ENCODE assay signal across 29 mouse cellular contexts in the genomic region with DNA sequence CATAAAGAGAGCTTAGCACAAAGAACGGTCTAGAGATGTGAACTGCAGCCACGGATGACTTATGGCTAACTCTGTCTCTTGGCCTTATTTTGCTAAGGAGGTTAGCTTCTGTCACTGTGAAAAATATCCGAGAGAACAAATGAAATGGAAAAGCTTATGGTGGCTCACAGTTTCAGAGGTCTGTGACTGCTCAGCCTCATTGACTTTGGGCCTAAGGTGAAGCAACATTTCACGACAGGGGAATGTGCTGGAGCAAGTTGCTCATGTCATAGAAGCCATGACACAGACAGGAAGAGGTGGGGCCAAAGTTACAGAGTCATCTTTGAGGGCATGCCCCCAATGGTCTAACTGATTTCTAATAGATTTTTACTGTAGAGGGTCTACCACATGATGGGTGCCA. TPM values are rescaled to one million over a fixed set of nuclear protein-coding genes. Genes with fewer than 3 reads are reported as not detected.
DNase-seq lines count a peak whose midpoint lies in the region; ATAC-seq and TF ChIP-seq lines count a peak whose summit lies in the region.
"Had no signal": no experiment of that assay in that cellular context is flagged by ENCODE, and none has a peak within 500 bp of the region (broad histone marks: within the 10 kb centered on the region; RNA-seq: fewer than 3 reads in every experiment).

No protein-coding gene starts in this region.

- TF ChIP-seq CTCF in lung, adult 2 months (IDR thresholded peaks at IDR 0.05; ENCODE audit: insufficient read depth, low read length) = no peak

- no peaks in the 10 kb centered on the region for H3K27me3 ChIP-seq in heart, embryonic 10.5 days (ENCODE audit: insufficient read depth, poor library complexity, severe bottlenecking)
- no peaks in the 10 kb centered on the region for H3K27me3 ChIP-seq in lung, embryonic 15.5 days
- H3K27me3 ChIP-seq: embryonic facial prominence, embryonic 13.5 days; forebrain, embryonic 12.5 days; heart, embryonic 15.5 days; hindbrain, embryonic 12.5 days; limb, embryonic 15.5 days; liver, embryonic 13.5 days; megakaryocyte, embryonic 14.5 days; midbrain, embryonic 13.5 days had no signal

- no peak for DNase-seq in heart, embryonic 10.5 days (ENCODE audit: low spot score)
- no peak for DNase-seq in heart, adult 8-10 months (ENCODE audit: low spot score)
- DNase-seq in lung, adult 2 months = no peak
- DNase-seq in 416B (ENCODE audit: low read depth) = peak; percentile 7
- no peak for DNase-seq in cerebellum, adult 18-20 months
- DNase-seq: cerebellum, adult 11 months; cerebellum, adult 9-11 months; embryo, embryonic 11 days; forebrain, postnatal 0 days; heart, postnatal 36 days; kidney, postnatal 4 days; left cerebral cortex, postnatal 4 days; liver, embryonic 13.5 days; right cerebral cortex, postnatal 14 days; thymus, adult 18-20 months; thymus, postnatal 36 days had no signal

- no peaks in the 10 kb centered on the region for H3K9me3 ChIP-seq in heart, embryonic 10.5 days
- no peaks in the 10 kb centered on the region for H3K9me3 ChIP-seq in lung, embryonic 15.5 days
- H3K9me3 ChIP-seq: embryonic facial prominence, embryonic 13.5 days; forebrain, embryonic 12.5 days; heart, embryonic 15.5 days; hindbrain, embryonic 12.5 days; limb, embryonic 15.5 days; liver, embryonic 13.5 days; midbrain, embryonic 13.5 days had no signal

- no peak for TF ChIP-seq POLR2A in lung, adult 2 months (IDR thresholded peaks at IDR 0.05; ENCODE audit: borderline replicate concordance, extremely low read depth, low read depth, low read length)

- 0 out of 2 replicates have a peak overlapping the region, but pooled peaks have one; percentile 67 for H3K27ac ChIP-seq in heart, embryonic 10.5 days
- peak overlapping the region; percentile 35; the same call in 1 of the 2 replicates for H3K27ac ChIP-seq in lung, embryonic 15.5 days
- H3K27ac ChIP-seq: forebrain, embryonic 12.5 days; hindbrain, embryonic 12.5 days; hindbrain, postnatal 0 days; limb, embryonic 15.5 days; liver, embryonic 13.5 days; midbrain, embryonic 13.5 days had no signal

- H3K4me3 ChIP-seq in heart, embryonic 10.5 days = no peak overlapping the region
- no peak overlapping the region for H3K4me3 ChIP-seq in lung, embryonic 15.5 days
- no peak overlapping the region for H3K4me3 ChIP-seq in lung, adult 2 months (replicated peaks; ENCODE audit: extremely low read depth, low read depth, low read length)
- H3K4me3 ChIP-seq: embryonic facial prominence, embryonic 13.5 days; forebrain, embryonic 12.5 days; heart, embryonic 15.5 days; hindbrain, embryonic 12.5 days; limb, embryonic 15.5 days; liver, embryonic 13.5 days; megakaryocyte, embryonic 14.5 days; midbrain, embryonic 13.5 days had no signal

- H3K4me1 ChIP-seq in heart, embryonic 10.5 days = peaks cover 36% of the 10 kb centered on the region
- peaks cover 19% of the 10 kb centered on the region for H3K4me1 ChIP-seq in lung, embryonic 15.5 days
- H3K4me1 ChIP-seq in lung, adult 2 months (ENCODE audit: control insufficient read depth, insufficient read depth, low read length) = 0 out of 2 replicates have a peak, but pooled peaks cover 2% of the 10 kb centered on the region
- H3K4me1 ChIP-seq: forebrain, embryonic 12.5 days; hindbrain, embryonic 12.5 days; liver, embryonic 13.5 days; megakaryocyte, embryonic 14.5 days; midbrain, embryonic 13.5 days had no signal

- WGBS in heart, embryonic 10.5 days = 85% methylated on average over 4 of the region's 4 CpGs
- 66% methylated on average over 4 of the region's 4 CpGs for WGBS in lung, embryonic 15.5 days
- WGBS in lung, adult 2 months = 78% methylated on average over 4 of the region's 4 CpGs

- ATAC-seq in lung, embryonic 15.5 days (ENCODE audit: borderline replicate concordance, extremely low read depth, low FRiP score, low TSS enrichment) = no peak
- ATAC-seq in megakaryocyte, adult 5-6 weeks (ENCODE audit: poor library complexity, severe bottlenecking) = peak; percentile 62; the same call in 1 of the 2 replicates
- ATAC-seq: CD4-positive, CD25-positive, alpha-beta regulatory T cell, adult 4 months; forebrain, postnatal 0 days; hindbrain, postnatal 0 days; intestine, embryonic 16.5 days had no signal

- H3K4me2 ChIP-seq in lung, embryonic 15.5 days = no peak overlapping the region
- H3K4me2 ChIP-seq: embryonic facial prominence, embryonic 13.5 days; forebrain, embryonic 12.5 days; heart, embryonic 15.5 days; hindbrain, embryonic 12.5 days; limb, embryonic 15.5 days; liver, embryonic 13.5 days; midbrain, embryonic 13.5 days had no signal

- H3K36me3 ChIP-seq in heart, embryonic 10.5 days = no peaks in the 10 kb centered on the region
- peaks cover 3% of the 10 kb centered on the region; the same call in 1 of the 2 replicates for H3K36me3 ChIP-seq in lung, embryonic 15.5 days
- H3K36me3 ChIP-seq: embryonic facial prominence, embryonic 13.5 days; forebrain, embryonic 12.5 days; heart, embryonic 15.5 days; hindbrain, embryonic 12.5 days; limb, embryonic 15.5 days; liver, embryonic 13.5 days; midbrain, embryonic 13.5 days had no signal

- no peak overlapping the region for H3K9ac ChIP-seq in lung, embryonic 15.5 days
- H3K9ac ChIP-seq: embryonic facial prominence, embryonic 13.5 days; forebrain, embryonic 12.5 days; forebrain, postnatal 0 days; heart, embryonic 15.5 days; hindbrain, embryonic 12.5 days; limb, embryonic 15.5 days; liver, embryonic 13.5 days; midbrain, embryonic 13.5 days had no signal

RNA-seq across cellular contexts. Expression of a gene that starts 28.1 kb away (rescaled TPM):
- 40.6 and 46.6 TPM in 2 replicates for polyA plus RNA-seq in heart, embryonic 10.5 days (2016; fragmentation: Nextera tagmentation; extraction: Ambion mirVana)
- total RNA-seq in heart, adult 8-10 months (2022) = 10 to 100 TPM; 28.9 to 43.3 (median 39.1) TPM
- polyA plus RNA-seq in lung, embryonic 15.5 days (2015; fragmentation: Nextera tagmentation; extraction: Ambion mirVana) = 109 and 116 TPM in 2 replicates
- polyA plus RNA-seq in lung, adult 2 months (2012; rRNA removed) = 35.5 and 50.1 TPM in 2 replicates
- total RNA-seq in megakaryocyte, adult 5-6 weeks (2015) = 1.2 and 1.3 TPM in 2 replicates
- total RNA-seq in megakaryocyte, adult 5-6 weeks (2017) = 0.81 and 1.9 TPM in 2 replicates
- total RNA-seq: monocyte, adult 5-6 weeks had no signal
- polyA plus RNA-seq: CD4-positive, CD25-positive, alpha-beta regulatory T cell, adult 4 months had no signal
